Mouse (Mus musculus): ENCODE results near the gene Plbd2.

The Plbd2 gene

DNA sequence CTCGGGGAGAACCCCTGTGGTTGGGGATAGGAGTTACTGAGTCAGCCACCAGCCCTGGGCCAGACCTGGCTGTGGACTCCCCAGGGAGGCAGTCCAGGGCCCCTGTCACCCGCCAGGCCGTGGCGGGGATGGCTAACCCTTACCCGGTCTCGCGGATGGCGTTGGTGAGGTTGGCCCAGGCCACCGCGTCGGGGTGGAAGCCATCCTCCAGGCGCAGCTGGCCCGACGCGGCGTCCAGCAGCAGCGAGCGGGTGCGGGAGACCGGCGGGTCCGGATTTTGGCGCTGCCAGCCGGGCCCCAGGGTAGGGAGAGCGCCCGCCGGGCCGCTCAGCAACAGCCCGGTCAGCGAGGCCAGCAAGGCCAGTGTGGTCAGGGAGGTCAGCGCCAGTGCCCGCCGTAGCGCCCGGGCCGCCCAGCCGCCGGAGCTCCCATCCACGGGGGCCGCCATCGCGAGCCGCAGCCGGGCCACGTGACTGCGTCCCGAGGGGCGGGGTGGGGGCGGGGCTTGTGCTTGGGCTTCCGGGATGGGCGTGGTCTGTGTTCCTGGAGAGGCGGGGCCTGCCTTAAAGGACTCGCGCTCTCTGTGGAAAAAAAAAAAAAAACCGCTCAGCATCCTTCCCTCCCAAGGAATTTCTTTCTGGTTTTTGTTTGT lies at the start of gene Plbd2:
Plbd2 (minus strand) TSS at position 482 of the 652 bp plus-strand sequence.
- DNase-seq: peak; percentile 87 to 96

DNA sequence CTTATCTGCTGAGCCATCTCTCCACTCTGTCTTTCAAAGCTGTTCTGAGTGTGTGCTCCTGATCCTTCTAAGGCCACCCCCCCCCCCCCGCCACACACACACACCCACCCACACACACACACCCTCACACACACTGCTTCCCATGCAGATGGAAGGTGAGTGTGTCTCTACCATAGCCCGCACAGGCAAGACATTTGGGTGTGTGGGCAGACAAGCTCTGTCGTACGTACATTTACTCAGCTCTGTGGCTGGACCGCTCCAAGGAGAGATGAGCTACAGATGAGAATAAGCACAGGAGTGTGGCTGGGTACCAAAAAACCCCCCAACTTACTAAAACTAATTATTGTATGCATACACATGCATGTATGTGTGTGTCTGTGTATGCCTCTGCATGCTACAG lies 47.2 kb upstream of the Plbd2 start:
- DNase-seq: no peak

DNA sequence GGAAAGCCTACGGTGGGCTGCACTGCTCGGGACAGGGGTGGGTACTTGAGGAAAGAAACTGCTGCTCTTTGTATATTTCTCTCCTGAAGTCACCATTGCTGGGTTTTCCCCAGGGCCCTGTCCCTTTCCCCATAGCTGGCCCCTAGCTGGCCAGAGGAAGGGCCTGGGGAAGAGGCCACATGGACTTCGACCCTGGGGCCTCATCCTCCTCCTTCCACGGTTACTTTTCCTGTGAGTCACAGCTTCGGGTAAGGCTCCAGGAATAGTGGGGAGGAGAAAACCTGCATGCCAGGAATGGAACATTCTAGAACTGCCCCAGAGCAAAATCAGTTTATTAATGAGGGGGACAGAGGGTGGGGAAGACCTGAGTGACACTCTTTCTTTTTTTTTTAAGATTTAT lies 46.7 kb upstream of the Plbd2 start:
- no peak for DNase-seq

DNA sequence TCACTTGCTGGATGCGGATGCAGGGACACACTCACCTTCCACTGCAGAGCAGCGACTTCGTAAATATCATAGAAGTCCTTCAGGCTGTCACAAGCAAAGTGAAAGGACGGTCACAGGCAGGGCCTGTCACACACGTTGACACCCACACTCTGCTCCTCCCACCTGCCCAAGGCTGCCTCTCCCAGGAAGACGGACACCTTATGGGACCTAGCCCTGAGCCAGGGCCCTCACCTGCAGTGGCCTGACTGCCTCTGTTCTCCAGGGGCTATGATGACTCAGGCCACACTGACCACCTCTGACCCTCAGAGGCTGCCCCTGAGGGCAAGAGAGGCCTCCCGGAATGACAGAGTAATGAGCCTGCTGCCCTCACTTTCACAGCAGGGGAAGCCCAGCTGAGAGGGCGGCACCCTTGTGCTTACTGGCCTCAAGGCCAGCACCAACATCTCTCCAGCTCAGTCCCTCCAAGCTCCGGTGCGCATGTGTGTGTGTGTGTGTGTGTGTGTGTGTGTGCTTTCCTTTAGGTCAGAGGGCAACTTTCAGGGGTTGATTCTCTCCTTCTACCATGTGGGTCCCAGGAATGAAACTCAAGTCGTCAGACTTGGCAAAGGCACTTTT lies 44.9 kb upstream of the Plbd2 start:
- DNase-seq: no peak

DNA sequence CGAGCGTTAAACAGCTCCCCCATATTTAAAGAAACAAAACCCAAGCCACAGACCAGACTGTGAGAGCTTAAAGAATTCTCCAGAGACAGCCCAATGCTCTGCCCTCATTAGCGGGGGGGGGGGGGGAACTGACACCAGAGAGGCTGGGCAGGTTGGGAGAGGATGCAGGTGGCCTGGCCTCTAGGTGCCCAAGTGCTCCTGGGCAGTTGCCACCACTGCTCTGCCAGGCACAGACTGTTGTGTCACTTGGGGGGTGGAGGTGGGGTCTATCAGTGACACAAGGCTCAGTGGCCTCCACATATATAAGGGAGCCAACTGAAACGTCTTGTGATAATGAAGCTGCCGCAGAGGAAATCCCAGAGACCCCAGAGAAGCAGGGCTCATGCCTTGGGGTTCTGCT lies 33.2 kb upstream of the Plbd2 start:
- peak in 1 of 2 experiments; percentile 57 for DNase-seq

DNA sequence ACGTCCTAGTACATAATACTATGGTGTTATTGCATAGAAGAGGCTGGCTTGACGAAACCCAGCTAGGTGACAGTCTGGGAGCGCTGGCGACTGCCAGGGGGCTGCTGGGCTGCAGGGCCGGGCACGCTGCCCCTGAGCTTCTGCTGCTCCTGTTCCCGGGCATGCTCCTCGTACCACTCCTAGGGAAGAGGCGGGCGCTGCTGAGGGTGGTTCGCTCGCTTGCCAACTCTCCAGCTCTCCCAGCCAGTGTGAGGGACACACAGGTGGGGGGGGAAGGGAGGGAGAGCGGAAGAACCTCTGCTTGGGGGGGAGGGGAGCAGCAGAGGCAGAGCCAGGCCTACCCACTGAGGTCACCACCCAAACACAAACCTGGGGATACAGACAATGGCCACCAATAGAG lies 32.6 kb upstream of the Plbd2 start:
- DNase-seq: peak; percentile 75

DNA sequence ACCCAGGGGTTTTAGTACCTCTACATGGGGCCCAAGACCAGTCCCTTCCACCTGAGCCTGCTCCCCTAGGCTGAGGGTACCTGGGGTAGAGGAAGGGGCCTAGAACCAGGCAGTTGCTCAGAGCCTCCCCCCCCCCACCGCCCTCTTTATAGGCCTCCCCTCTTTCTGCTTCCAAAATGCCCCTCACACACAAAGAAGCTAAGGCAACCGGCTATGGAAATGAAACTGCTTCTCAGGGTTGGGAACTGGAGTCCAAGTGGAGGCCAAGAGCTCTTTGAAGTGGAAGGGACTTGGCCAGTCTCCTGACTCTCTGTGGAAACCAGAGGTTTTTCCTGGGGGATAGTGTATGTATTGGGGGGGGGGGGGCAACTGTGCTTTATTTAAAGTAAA lies 31.3 kb upstream of the Plbd2 start:
- no peak for DNase-seq

DNA sequence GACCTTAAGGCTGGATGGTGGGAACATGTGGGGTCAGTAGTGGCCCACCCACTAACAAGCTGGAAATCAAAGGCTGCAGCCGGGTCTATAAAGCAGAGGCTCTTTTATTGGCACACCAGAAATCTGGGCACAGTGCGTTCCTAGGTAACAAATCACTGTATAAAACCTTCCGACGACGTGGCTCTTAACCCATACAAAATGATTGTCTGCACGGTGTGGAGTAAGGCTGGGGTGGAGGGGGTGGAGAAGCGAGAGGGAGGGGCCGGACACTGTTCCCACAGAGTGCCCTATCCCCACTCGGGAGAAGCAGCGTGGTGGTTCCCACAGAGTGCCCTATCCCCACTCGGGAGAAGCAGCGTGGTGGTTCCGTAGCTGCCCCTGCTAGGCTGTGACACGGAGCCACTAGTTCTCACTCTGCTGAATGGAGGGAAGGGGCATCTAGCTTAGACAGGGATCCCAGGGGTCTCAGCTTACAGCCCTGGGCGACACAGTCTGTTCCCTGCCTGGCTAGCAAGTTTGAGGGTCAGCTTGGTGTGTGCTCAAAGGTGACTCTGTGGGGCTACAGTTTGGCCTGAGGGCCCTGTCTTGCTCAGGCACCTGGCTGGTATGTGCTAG lies 30.8 kb upstream of the Plbd2 start:
- DNase-seq: no peak

DNA sequence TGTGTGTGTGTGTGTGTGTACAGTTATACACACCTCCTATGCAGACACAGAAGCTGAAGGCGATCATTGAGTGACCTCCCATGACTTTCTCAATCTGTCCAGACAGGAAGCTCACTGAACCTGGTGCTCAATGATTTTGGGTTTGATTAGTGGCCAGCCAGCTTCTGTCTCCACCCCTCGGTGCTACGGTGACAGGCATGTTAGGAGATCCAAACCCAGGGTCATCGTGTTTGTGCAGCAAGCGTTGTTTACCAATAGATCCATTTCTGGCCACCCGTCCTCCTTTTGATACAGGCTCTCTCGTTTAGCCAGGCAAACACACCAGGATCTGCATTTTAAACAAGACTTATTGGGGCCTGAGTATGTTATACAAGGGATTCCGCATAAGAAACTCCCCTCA lies 28.2 kb upstream of the Plbd2 start:
- no peak for DNase-seq

DNA sequence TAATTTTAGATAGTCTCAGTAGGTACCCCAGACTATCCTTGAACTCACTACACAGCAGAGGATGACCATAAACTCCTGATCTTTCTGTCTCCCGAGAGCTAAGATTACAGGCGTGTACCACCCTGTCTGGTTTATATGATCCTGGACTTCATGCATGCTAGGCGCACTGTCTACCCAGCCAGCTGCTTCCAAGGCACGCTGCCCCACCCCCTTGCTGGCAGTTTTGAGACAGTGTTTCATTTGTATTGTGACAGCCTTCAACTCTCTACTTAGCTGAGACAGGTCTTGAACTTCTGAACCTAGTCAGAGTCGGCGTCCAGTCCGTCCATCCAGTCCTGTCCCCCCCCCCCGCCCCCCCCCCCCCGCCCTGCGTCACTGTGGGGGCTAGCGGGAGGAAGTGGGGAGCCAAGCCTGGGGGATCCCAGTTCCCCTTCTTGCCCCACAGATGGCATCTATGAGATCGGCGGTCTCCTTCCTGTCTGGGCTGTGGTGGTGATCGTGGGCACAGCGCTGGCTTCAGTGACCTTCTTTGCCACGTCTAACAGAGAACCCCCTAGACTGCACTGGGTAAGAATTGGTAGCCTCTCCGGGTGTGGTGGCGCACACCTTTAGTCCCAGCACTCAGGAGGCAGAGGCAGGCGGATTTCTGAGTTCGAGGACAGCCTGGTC lies 24.0 kb upstream of the Plbd2 start:
- DNase-seq: no peak

DNA sequence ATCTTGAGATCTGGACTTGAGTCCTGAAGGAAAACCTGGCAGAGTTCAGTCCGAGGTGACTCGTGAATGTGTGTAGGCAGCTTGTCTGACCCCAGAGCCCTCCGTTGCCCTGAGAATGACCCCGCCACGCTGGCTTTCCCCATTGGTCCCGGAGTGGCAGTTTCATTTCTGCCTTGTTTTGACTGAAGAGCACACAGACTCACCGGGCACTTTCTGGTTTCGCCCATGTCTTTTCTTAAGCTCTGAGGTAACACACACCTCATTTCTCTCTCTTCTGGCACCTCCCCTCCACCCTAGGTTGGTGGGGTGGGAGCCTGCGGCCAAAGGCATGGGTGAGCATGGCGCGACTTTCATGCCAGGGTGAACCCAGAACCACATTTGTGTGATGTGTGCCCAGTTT lies 22.9 kb upstream of the Plbd2 start:
- no peak for DNase-seq

DNA sequence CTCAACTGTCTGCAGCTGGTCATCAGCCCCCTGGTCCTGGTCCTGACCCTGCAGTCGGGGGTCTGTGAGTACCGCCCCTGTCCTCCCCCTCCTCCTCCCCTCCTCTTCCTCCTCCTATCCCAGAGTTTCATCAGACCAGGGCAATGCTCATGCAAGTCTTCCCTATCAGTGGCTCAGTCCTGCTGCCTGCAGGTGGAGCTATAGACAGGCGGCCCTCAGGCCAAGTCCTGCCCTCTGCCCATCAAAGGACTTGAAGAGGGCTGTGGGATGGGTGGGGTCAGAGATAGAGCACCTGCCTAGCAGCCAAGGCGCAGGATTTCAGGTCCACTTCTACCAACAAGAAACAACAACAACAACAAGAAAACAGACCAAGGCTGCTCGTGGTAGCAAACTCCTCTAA lies 22.3 kb upstream of the Plbd2 start:
- peak in 1 of 2 experiments; percentile 51 for DNase-seq

DNA sequence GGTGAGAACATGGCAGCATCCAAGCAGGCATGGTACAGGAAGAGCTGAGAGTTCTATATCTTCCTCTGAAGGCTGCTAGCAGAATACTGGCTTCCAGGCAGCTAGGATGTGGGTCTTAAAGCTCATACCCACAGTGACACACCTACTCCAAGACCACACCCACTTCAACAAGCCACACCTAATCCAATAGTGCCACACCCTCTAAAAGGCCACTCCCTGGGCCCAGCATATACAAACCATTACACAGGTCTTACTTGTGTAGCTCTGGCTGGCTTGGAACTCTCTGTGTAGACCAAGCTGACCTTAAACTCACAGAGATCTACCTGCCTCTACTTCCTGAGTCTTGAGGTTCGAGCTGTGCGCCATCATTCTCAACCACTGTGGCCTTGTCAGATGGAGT lies 21.3 kb upstream of the Plbd2 start:
- DNase-seq: no peak

DNA sequence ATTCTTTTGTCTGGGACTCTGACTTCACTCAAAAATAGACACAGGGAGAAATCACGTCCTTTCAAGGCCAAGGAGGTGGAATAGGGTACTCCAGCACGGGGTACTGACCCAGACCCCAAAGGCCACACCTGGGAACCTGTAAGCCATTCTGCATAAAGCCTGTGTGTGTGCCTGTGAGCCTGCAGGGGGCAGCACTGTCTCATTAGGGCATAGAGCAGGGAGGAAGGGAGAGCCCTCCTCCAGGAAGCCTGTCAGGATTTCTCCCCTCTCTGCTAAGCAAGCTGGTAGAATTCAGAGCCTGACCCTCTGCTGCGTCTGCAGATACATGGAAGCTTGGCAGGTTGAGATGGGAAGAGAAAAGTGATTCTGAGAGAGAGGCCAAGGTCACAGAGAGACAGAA lies 19.2 kb upstream of the Plbd2 start:
- DNase-seq: peak in 1 of 2 experiments; percentile 53

DNA sequence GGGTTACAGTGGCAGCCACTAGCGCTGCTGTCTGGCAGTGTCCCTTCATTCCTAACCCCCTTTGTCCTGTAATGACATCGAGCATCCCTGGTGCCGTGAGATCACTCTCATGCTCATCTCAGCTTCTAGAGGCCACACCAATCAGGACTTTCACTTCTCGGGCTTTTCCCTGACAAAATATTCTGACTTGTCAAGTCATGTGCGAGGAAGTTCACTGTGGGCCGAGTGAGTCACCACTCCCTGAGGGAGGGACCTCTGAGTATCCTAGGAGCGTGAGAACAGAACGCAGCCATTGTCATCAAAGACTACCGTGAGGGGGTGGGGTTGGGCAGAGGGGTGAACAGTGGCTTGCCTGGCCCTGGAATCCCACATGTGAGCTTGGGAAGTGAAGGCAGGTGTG lies 14.1 kb upstream of the Plbd2 start:
- no peak for DNase-seq

DNA sequence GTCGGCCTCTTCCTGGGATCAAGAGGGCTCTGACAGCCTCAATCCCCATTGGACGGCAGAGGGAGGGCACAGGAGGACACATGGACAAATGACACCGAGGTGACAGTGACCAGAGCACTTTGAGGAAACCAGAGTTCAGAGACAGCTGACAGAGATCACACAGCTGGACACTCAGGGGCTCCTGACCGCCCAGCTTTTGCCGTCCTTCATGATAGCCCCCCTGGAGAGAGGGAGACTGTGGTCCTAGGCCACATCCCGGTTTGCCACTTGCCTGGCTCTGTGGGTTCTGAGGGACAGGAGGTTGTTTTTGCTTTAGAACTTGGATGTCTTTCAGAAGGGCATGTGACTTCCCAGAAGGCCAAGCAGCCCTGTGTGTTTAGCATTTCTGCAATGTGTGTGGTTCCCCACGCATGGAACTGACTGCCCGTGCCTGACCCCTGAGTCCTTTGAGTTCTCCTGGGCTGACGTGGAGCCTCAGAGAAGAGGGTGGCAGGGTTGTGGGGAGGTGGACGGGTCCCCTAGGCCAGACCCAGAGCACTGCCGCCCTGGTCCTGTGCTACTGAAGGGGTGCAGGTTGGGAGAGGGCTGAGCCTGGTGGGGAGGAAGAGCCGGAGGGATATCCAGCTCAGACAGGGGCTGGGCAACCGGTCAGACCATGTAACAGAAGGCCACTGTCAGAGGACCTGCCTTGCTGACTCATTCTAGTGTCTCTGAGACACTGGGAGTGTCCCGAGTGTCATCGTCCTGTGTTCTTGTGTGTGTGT lies 13.0 kb upstream of the Plbd2 start:
- DNase-seq: no peak

DNA sequence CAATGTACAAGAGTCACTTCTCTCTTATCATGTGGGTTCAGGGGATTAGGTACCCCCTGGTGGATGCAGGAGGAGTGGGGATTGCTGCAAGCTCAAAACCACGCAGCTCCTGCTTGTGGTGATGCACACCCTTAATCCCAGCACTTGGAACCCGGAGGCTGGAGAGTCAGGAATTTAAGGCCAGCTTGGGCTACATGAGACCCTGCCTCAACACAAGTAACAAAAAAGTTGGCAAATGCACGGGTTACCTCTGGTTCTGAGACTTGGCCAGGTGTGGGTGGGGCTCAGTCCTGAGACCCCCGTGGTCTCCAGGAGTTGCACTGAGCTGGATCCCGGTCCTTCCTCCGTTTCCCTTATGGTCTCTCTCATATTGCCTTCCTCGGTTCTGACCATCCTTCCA lies 12.0 kb upstream of the Plbd2 start:
- DNase-seq: no peak

DNA sequence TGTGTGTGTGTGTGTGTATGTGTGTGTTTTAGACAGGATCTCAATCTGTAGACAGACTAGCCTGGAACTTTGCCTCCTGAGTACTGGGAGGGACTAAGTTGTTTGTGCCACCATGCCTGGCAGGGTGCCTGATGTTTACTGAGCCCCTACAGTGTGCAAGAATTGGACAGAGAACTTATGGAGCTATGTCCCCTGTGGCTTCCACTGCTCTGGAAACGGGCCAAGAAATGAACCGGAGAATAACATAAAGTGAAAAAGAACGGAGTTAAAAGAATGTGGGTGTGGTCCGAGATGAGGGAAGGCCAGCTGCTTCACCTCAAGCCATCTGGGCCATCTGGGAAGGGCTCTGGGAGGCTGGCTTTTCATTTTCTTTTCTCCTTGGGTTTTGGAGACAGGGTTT lies 11.3 kb upstream of the Plbd2 start:
- peak in 1 of 2 experiments; percentile 32 for DNase-seq

DNA sequence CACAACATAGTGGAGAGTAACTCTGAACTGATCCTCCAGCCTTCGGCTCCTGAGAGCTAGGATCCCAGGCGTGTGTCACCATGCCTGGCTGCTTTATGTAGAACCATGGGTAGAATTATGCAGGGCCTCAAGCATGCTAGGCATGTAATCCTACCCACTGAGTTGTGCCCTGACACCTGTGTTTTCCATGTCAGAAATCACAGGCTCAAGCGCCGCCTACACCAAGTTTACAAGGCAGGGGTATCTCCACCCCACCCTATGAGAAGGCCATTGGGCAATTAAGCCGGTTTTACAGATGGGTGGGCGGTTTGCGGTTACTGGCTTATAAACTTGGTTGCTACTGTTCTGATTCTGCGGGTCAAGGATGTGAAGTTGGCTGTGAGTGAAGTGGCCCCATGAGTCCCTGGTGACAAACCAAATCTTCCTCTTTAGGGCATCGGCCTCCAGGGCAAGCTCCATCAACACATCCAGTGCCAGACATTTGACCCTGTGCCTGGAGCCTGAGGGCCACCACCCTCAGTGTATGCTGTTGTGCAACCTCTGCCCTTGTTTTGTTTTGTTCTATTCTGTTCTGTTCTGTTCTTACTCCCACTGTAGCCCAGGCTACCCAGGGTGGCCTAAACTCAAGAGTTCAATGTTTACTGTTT lies 10.7 kb upstream of the Plbd2 start:
- no peak for DNase-seq

DNA sequence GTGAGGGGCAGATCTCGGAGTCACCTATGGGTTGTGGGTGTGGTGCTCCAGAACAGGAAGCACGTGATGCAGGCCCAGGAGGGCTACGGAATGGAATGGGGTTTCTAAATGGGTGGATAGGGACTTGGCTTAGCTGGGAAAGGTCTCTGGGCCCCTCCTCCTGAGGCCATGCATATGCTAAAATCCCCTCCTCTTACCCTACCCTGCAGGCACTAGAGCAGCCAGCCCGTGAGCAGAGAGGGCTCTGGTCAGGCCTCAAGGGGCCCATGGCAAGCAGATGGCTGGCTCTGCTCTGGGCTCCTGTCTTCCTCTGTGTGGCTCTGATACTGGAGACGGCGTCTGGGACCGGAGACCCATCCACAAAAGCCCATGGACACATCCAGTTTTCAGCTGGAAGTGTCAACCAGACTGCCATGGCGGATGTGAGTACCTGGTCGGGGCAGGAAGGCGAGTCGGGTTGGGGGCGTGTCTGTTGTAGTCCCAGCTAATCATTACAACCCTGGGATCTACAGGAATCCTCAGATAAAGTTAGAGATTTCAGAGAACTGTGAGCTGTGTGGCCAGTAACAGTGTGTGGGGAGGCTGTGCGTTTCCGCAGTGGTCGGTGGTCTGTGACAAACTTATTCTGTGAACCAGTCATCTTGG lies 9.6 kb upstream of the Plbd2 start:
- DNase-seq: no peak

DNA sequence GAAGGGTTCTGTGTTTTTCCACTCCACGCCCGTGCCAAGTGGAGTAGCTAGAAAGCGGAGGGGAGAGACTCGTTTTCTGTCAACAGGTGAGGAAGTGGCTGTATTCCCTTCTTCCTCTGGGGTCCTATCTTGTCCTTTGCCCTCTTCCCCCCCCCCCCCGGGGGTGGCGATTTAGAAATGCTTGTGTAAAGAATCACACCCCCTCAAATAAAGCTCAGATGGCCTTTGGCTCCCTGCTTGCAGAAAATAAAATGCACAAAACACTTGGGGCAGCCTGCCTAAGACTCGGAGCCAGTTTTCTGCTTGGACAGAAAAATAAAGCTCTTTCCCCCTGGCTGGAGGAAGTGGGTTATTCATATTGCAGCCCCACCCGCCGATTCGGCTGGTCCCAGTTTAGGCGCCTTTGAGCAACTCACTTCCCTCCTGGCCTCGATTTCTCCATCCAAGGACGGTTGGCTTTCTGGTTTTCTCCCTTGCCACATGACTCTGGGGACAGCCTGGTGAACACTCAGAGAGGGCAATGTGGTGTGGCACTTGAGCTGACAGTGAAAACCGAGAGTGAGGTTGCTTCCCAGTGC lies 8.3 kb upstream of the Plbd2 start:
- DNase-seq: no peak

Measured in cerebellum, postnatal 25 days (tissue).